Mouse (Mus musculus): Measurements from ENCODE around the gene Ptpra. TPM values are rescaled to one million over a fixed set of nuclear protein-coding genes. Genes with fewer than 3 reads are reported as not detected.

Ptpra gene
- polyA plus RNA-seq, 1 experiment from 2014 or later: 96.8 TPM

- Histone ChIP-seq H3K36me3 (replicated peaks; ENCODE audit: control insufficient read depth, insufficient read depth, low read depth, low read length) (no peaks in the 10 kb centered on the region; the same call in 1 of the 2 replicates), H3K27ac (replicated peaks; ENCODE audit: low read depth, low read length) (no peak overlapping the region), H3K27me3 (ENCODE audit: control insufficient read depth, insufficient read depth, low read length) (no peaks in the 10 kb centered on the region), H3K4me1 (ENCODE audit: control insufficient read depth, insufficient read depth, low read length) (no peaks in the 10 kb centered on the region), H3K9ac (replicated peaks; ENCODE audit: low read length) (no peak overlapping the region), H3K4me3 (ENCODE audit: low read depth, low read length) (no peak overlapping the region), H3K4me2 (ENCODE audit: low read depth, low read length) (no peak overlapping the region), H3K9me3 (replicated peaks; ENCODE audit: control insufficient read depth, low read length) (no peaks in the 10 kb centered on the region)
- no peak for DNase-seq (ENCODE audit: low spot score)
- ATAC-seq (replicated peaks; ENCODE audit: insufficient number of reproducible peaks, low FRiP score, low TSS enrichment, low read depth): no peak
- WGBS: 93% methylated on average over 2 of the region's 2 CpGs
Observed at GRCm38 (mm10) chr2:130591016-130591415, 140.9 kb downstream of the Ptpra start.

DNA sequence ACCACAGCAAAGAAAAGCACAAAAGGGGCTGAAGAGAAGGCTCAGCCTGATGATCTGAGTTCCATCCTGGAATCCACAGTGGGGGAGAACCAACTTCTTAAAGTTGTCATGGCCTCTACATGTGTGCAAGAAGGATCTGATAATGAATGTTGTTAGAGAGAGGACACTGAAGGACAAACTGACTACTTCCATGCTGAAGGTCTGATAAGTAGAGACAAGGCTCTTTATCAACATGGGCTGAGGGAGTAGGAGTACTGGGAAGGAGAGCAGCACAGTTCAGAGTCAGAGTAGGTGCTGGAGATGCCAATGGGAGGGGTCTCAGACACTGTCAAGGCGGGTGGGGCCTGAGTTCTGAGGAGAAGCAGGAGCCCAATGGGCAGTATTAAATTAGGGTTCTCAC lies 145.5 kb downstream of the Ptpra start:
- Histone ChIP-seq H3K4me1 (ENCODE audit: control insufficient read depth, insufficient read depth, low read length) (no peaks in the 10 kb centered on the region), H3K4me3 (ENCODE audit: low read depth, low read length) (no peak overlapping the region), H3K9me3 (replicated peaks; ENCODE audit: control insufficient read depth, low read length) (no peaks in the 10 kb centered on the region), H3K27ac (replicated peaks; ENCODE audit: low read depth, low read length) (no peak overlapping the region), H3K36me3 (replicated peaks; ENCODE audit: control insufficient read depth, insufficient read depth, low read depth, low read length) (peaks cover 6% of the 10 kb centered on the region), H3K27me3 (ENCODE audit: control insufficient read depth, insufficient read depth, low read length) (no peaks in the 10 kb centered on the region), H3K9ac (replicated peaks; ENCODE audit: low read length) (no peak overlapping the region), H3K4me2 (ENCODE audit: low read depth, low read length) (no peak overlapping the region)
- ATAC-seq (replicated peaks; ENCODE audit: insufficient number of reproducible peaks, low FRiP score, low TSS enrichment, low read depth) (no peak), DNase-seq (ENCODE audit: low spot score) (no peak)
- WGBS: 94% methylated on average over 1 of the region's 1 CpGs

DNA sequence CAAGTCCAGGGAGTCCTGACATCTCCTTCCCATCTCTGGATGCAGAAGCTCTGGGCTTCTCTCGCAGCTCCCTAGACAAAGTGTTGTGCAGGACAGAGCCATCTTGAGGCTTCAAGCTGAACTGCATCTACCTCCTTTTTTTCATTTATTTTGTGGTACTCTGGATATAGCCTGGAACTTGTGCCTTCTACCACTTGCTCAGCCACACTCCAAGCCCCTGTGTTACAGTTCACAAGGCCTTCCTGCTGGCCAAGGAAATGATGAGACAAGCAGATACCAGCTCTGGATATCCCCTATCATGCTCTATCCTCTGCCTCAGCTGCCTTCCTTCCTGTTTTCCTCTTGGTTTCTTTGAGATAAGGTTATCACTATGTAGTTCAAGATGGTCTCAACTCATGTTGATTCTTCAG lies 147.5 kb downstream of the Ptpra start:
- peak; percentile 64 for DNase-seq (ENCODE audit: low spot score)
- Histone ChIP-seq H3K4me2 (ENCODE audit: low read depth, low read length) (no peak overlapping the region), H3K4me3 (ENCODE audit: low read depth, low read length) (no peak overlapping the region), H3K9me3 (replicated peaks; ENCODE audit: control insufficient read depth, low read length) (no peaks in the 10 kb centered on the region), H3K27ac (replicated peaks; ENCODE audit: low read depth, low read length) (no peak overlapping the region), H3K36me3 (replicated peaks; ENCODE audit: control insufficient read depth, insufficient read depth, low read depth, low read length) (peaks cover 6% of the 10 kb centered on the region), H3K9ac (replicated peaks; ENCODE audit: low read length) (no peak overlapping the region), H3K4me1 (ENCODE audit: control insufficient read depth, insufficient read depth, low read length) (no peaks in the 10 kb centered on the region), H3K27me3 (ENCODE audit: control insufficient read depth, insufficient read depth, low read length) (no peaks in the 10 kb centered on the region)
- ATAC-seq (replicated peaks; ENCODE audit: insufficient number of reproducible peaks, low FRiP score, low TSS enrichment, low read depth): no peak
- WGBS: 22% methylated on average over 1 of the region's 1 CpGs

DNA sequence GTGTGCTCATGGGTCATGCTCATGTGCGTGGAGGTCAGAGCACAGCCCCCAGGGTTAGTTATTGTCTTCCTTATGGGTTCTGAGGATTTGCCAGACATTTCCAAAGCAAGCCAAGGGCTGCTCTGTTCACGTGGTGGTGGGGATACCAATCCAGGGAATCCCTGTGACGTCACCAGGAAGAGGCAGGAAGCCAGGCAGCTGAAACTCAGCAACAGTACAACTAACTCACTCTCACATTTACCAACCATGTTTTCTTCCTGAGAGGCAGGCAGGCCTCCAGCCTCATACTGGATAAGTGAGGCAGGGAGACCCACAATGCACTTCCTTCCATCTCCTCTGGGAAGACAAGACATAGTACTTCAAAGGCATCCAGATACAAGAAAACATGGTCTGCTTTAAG lies 148.3 kb downstream of the Ptpra start:
- no peak for DNase-seq (ENCODE audit: low spot score)

DNA sequence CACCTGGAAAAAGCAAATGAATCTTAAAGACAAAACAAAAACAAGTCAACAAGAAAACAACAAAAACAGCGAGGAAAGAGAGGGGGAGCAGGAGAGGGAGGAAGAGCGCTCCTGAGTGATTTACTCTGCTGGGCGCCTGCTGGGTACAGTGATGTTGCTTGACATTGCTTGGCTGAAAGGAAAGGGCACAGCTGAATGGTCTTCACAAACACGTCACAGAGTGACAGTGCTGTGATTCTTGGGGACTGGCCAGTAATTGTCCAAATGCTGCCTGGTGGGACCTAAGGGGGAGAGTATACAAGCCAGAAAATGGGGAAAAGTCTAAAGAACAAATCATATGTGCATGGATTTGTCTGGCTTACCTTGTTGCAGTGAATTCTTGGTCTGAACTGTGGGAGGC lies 152.1 kb downstream of the Ptpra start:
- ATAC-seq (replicated peaks; ENCODE audit: insufficient number of reproducible peaks, low FRiP score, low TSS enrichment, low read depth) (no peak), DNase-seq (ENCODE audit: low spot score) (no peak)
- Histone ChIP-seq H3K27ac (replicated peaks; ENCODE audit: low read depth, low read length) (no peak overlapping the region), H3K36me3 (replicated peaks; ENCODE audit: control insufficient read depth, insufficient read depth, low read depth, low read length) (peaks cover 6% of the 10 kb centered on the region), H3K9ac (replicated peaks; ENCODE audit: low read length) (no peak overlapping the region), H3K4me3 (ENCODE audit: low read depth, low read length) (no peak overlapping the region), H3K9me3 (replicated peaks; ENCODE audit: control insufficient read depth, low read length) (no peaks in the 10 kb centered on the region), H3K4me2 (ENCODE audit: low read depth, low read length) (no peak overlapping the region), H3K27me3 (ENCODE audit: control insufficient read depth, insufficient read depth, low read length) (no peaks in the 10 kb centered on the region), H3K4me1 (ENCODE audit: control insufficient read depth, insufficient read depth, low read length) (no peaks in the 10 kb centered on the region)
- WGBS: 89% methylated on average over 4 of the region's 4 CpGs

More for the DNA sequence above, 148.3 kb downstream of the Ptpra start:
- no peak for ATAC-seq (replicated peaks; ENCODE audit: insufficient number of reproducible peaks, low FRiP score, low TSS enrichment, low read depth)
- Histone ChIP-seq H3K27me3 (ENCODE audit: control insufficient read depth, insufficient read depth, low read length) (no peaks in the 10 kb centered on the region), H3K9ac (replicated peaks; ENCODE audit: low read length) (no peak overlapping the region), H3K4me1 (ENCODE audit: control insufficient read depth, insufficient read depth, low read length) (no peaks in the 10 kb centered on the region), H3K27ac (replicated peaks; ENCODE audit: low read depth, low read length) (no peak overlapping the region), H3K4me2 (ENCODE audit: low read depth, low read length) (no peak overlapping the region), H3K4me3 (ENCODE audit: low read depth, low read length) (no peak overlapping the region), H3K9me3 (replicated peaks; ENCODE audit: control insufficient read depth, low read length) (no peaks in the 10 kb centered on the region), H3K36me3 (replicated peaks; ENCODE audit: control insufficient read depth, insufficient read depth, low read depth, low read length) (peaks cover 6% of the 10 kb centered on the region)
- WGBS: 69% methylated on average over 3 of the region's 3 CpGs

Small RNAs within 50 kb of the gene (microRNA-seq; reads per million reads assigned to microRNA genes)
- not detected for gene Gm23876 (ENCODE audit: borderline number of aligned reads)

Other genes with a start within 250 kb of the Ptpra start
- 356 and 411 TPM in 2 replicates for gene Nop56, start 175.8 kb upstream of the Ptpra start, polyA plus RNA-seq (2014; fragmentation: Nextera tagmentation; extraction: Ambion mirVana)
- 145 and 160 TPM in 2 replicates for gene Idh3b, start 165.7 kb upstream of the Ptpra start, polyA plus RNA-seq (2014; fragmentation: Nextera tagmentation; extraction: Ambion mirVana)
- gene Ebf4, start 155.1 kb upstream of the Ptpra start, polyA plus RNA-seq (2014; fragmentation: Nextera tagmentation; extraction: Ambion mirVana): 1.3 and 1.4 TPM in 2 replicates
- gene Cpxm1, start 52.7 kb upstream of the Ptpra start, polyA plus RNA-seq (2014; fragmentation: Nextera tagmentation; extraction: Ambion mirVana): 53.0 and 54.3 TPM in 2 replicates
- gene Gm28372, start 45.0 kb upstream of the Ptpra start, polyA plus RNA-seq (2014; fragmentation: Nextera tagmentation; extraction: Ambion mirVana): not detected in 2 replicates
- not detected in 2 replicates for gene 1700020A23Rik, start 45.0 kb upstream of the Ptpra start, polyA plus RNA-seq (2014; fragmentation: Nextera tagmentation; extraction: Ambion mirVana)
- gene Tmem239, start 43.8 kb upstream of the Ptpra start, polyA plus RNA-seq (2014; fragmentation: Nextera tagmentation; extraction: Ambion mirVana): not detected in 2 replicates
- 81.9 and 84.8 TPM in 2 replicates for gene Vps16, start 25.9 kb upstream of the Ptpra start, polyA plus RNA-seq (2014; fragmentation: Nextera tagmentation; extraction: Ambion mirVana)
- gene Pced1a, start 25.6 kb upstream of the Ptpra start, polyA plus RNA-seq (2014; fragmentation: Nextera tagmentation; extraction: Ambion mirVana): 10.0 and 10.3 TPM in 2 replicates
- 77.4 and 83.0 TPM in 2 replicates for gene Mrps26, start 113.5 kb downstream of the Ptpra start, polyA plus RNA-seq (2014; fragmentation: Nextera tagmentation; extraction: Ambion mirVana)
- gene Oxt, start 125.9 kb downstream of the Ptpra start, polyA plus RNA-seq (2014; fragmentation: Nextera tagmentation; extraction: Ambion mirVana): not detected in 2 replicates
- gene Avp, start 132.3 kb downstream of the Ptpra start, polyA plus RNA-seq (2014; fragmentation: Nextera tagmentation; extraction: Ambion mirVana): not detected in 2 replicates
- 23.8 and 24.7 TPM in 2 replicates for gene Fastkd5, start 179.7 kb downstream of the Ptpra start, polyA plus RNA-seq (2014; fragmentation: Nextera tagmentation; extraction: Ambion mirVana)
- gene Ubox5, start 179.8 kb downstream of the Ptpra start, polyA plus RNA-seq (2014; fragmentation: Nextera tagmentation; extraction: Ambion mirVana): 19.8 and 19.9 TPM in 2 replicates
- 0.79 and 1.1 TPM in 2 replicates for gene Lzts3, start 192.5 kb downstream of the Ptpra start, polyA plus RNA-seq (2014; fragmentation: Nextera tagmentation; extraction: Ambion mirVana)
- 45.0 and 45.1 TPM in 2 replicates for gene Ddrgk1, start 214.4 kb downstream of the Ptpra start, polyA plus RNA-seq (2014; fragmentation: Nextera tagmentation; extraction: Ambion mirVana)
- gene Itpa, start 217.3 kb downstream of the Ptpra start, polyA plus RNA-seq (2014; fragmentation: Nextera tagmentation; extraction: Ambion mirVana): 131 and 136 TPM in 2 replicates
- gene Slc4a11, start 247.2 kb downstream of the Ptpra start, polyA plus RNA-seq (2014; fragmentation: Nextera tagmentation; extraction: Ambion mirVana): 0.70 TPM in 2 replicates

Measured in embryonic facial prominence, embryonic 11.5 days (tissue).